Comparison of ENCODE assay signal across 8 mouse cellular contexts in the genomic region with DNA sequence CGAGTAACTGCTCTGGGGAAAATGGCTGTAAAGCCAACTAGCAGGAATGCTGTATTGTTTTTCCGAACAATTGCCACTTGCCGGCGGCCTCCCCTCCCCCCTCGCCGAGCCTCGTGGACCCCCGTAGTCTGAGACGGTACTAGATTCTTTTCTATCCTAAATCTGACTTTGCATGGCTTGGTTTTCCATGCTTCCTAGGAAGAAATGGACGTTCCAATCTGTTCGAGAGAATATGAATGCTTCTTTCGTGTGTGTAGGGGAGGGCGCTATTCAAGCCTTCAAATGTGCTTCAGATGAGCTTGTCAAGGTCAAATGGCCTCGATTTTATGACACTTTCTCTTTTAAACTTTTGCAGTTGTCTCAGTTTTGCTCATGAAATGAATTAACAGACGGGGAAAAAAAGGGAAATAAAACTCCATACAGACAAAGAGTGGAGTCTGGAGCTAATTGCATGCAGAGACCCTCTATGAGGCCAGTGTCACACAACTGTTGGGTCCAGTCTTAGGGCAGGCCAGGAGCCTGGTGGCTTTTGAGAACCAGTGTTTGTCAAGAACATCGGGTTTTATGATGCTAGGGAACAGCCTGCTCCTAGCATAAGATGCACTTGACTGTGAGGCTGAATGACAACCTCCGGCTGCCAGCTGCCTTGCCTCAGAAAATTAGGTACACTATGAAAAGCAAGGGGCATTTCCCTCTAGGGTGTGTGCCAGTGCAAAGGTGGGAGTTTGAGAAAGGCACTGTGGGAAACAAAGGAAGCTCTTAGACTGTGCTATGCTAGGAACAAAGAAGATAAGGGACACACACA. TPM values are rescaled to one million over a fixed set of nuclear protein-coding genes. Genes with fewer than 3 reads are reported as not detected.
DNase-seq lines count a peak whose midpoint lies in the region; ATAC-seq and TF ChIP-seq lines count a peak whose summit lies in the region.

No protein-coding gene starts in this region.

- H3K4me3 ChIP-seq in G1E (ENCODE audit: low read depth, low read length) = peak overlapping the region; percentile 99
- peak overlapping the region; percentile 88 for H3K4me3 ChIP-seq in embryonic facial prominence, embryonic 13.5 days
- peak overlapping the region; percentile 93 for H3K4me3 ChIP-seq in liver, embryonic 15.5 days (replicated peaks)

- H3K9ac ChIP-seq in embryonic facial prominence, embryonic 13.5 days = peak overlapping the region; percentile 100
- peak overlapping the region; percentile 98 for H3K9ac ChIP-seq in liver, embryonic 15.5 days

- H3K27ac ChIP-seq in embryonic facial prominence, embryonic 13.5 days = peak overlapping the region; percentile 99
- peak overlapping the region; percentile 95 for H3K27ac ChIP-seq in liver, embryonic 15.5 days (replicated peaks)

- ATAC-seq in G1E (ENCODE audit: extremely low read depth, insufficient number of reproducible peaks, low FRiP score, poor library complexity, severe bottlenecking) = no peak
- ATAC-seq in embryonic facial prominence, embryonic 13.5 days (ENCODE audit: insufficient number of reproducible peaks, insufficient read depth, low FRiP score, low TSS enrichment, low read depth) = no peak
- peak; percentile 5 for ATAC-seq in inflammation-experienced regulatory T-cells, adult 6 months
- no peak for ATAC-seq in liver, embryonic 15.5 days (ENCODE audit: insufficient read depth)
- no peak for ATAC-seq in megakaryocyte progenitor cell, adult 5-6 weeks (replicated peaks; ENCODE audit: poor library complexity)

- peak; percentile 49 for DNase-seq in kidney, adult 18-20 months
- DNase-seq in kidney, adult 11 months = no peak
- DNase-seq in G1E (ENCODE audit: low spot score) = no peak
- peak; percentile 27 for DNase-seq in telencephalon, adult 2 months (ENCODE audit: low read depth, low spot score)

- peaks cover 35% of the 10 kb centered on the region for H3K4me1 ChIP-seq in G1E (ENCODE audit: insufficient read depth, low read depth, low read length)
- peaks cover 34% of the 10 kb centered on the region for H3K4me1 ChIP-seq in embryonic facial prominence, embryonic 13.5 days
- peaks cover 33% of the 10 kb centered on the region for H3K4me1 ChIP-seq in liver, embryonic 15.5 days (replicated peaks)

- peak overlapping the region; percentile 83 for H3K4me2 ChIP-seq in embryonic facial prominence, embryonic 13.5 days
- peak overlapping the region; percentile 78 for H3K4me2 ChIP-seq in liver, embryonic 15.5 days

- 9% methylated on average over 17 of the region's 17 CpGs for WGBS in embryonic facial prominence, embryonic 13.5 days
- WGBS in liver, embryonic 15.5 days (ENCODE audit: insufficient replicate concordance) = 6% methylated on average over 17 of the region's 17 CpGs

- peaks cover 32% of the 10 kb centered on the region for H3K36me3 ChIP-seq in G1E (replicated peaks)
- peaks cover 16% of the 10 kb centered on the region for H3K36me3 ChIP-seq in embryonic facial prominence, embryonic 13.5 days
- peaks cover 26% of the 10 kb centered on the region for H3K36me3 ChIP-seq in liver, embryonic 15.5 days (replicated peaks)

- peaks cover 5% of the 10 kb centered on the region; the same call in 1 of the 2 replicates for H3K27me3 ChIP-seq in G1E (ENCODE audit: insufficient read depth, low read length)
- no peaks in the 10 kb centered on the region for H3K27me3 ChIP-seq in embryonic facial prominence, embryonic 13.5 days
- no peaks in the 10 kb centered on the region for H3K27me3 ChIP-seq in liver, embryonic 15.5 days

- TF ChIP-seq CTCF in G1E (IDR thresholded peaks at IDR 0.05; ENCODE audit: low read depth, low read length) = no peak

- H3K9me3 ChIP-seq in G1E (replicated peaks) = no peaks in the 10 kb centered on the region
- no peaks in the 10 kb centered on the region for H3K9me3 ChIP-seq in embryonic facial prominence, embryonic 13.5 days
- H3K9me3 ChIP-seq in liver, embryonic 15.5 days (replicated peaks) = no peaks in the 10 kb centered on the region

RNA-seq across cellular contexts. Expression of gene Mat2a, which starts 1.0 kb away (rescaled TPM):
- total RNA-seq in G1E (2014; fragmentation: Nextera tagmentation) (355 and 414 TPM in 2 replicates), G1E (2017) (275 and 294 TPM in 2 replicates)
- polyA plus RNA-seq in G1E (2012) = 24.9 and 34.2 TPM in 2 replicates
- 361 and 377 TPM in 2 replicates for polyA plus RNA-seq in embryonic facial prominence, embryonic 13.5 days (2015; fragmentation: Nextera tagmentation; extraction: Ambion mirVana)
- 100 to 1,000 TPM; 217 to 228 (median 219) TPM for polyA plus RNA-seq in inflammation-experienced regulatory T-cells, adult 6 months (2017; shearing (Covaris generic))
- 136 and 143 TPM in 2 replicates for polyA plus RNA-seq in liver, embryonic 15.5 days (2015; fragmentation: Nextera tagmentation; extraction: Ambion mirVana)
- total RNA-seq in megakaryocyte progenitor cell, adult 5-6 weeks (2015) = 342 and 403 TPM in 2 replicates
- total RNA-seq in megakaryocyte progenitor cell, adult 5-6 weeks (2017) = 192 and 230 TPM in 2 replicates

RNA-seq across cellular contexts. Expression of gene Ggcx, which starts 26.3 kb away (rescaled TPM):
- 25.9 and 27.8 TPM in 2 replicates for total RNA-seq in G1E (2014; fragmentation: Nextera tagmentation)
- 9.2 and 12.4 TPM in 2 replicates for total RNA-seq in G1E (2017)
- 6.5 and 6.7 TPM in 2 replicates for polyA plus RNA-seq in G1E (2012)
- 39.1 and 41.5 TPM in 2 replicates for polyA plus RNA-seq in embryonic facial prominence, embryonic 13.5 days (2015; fragmentation: Nextera tagmentation; extraction: Ambion mirVana)
- polyA plus RNA-seq in inflammation-experienced regulatory T-cells, adult 6 months (2017; shearing (Covaris generic)) = 1 to 10 TPM; 5.6 to 6.5 (median 5.9) TPM
- 27.5 and 29.8 TPM in 2 replicates for polyA plus RNA-seq in liver, embryonic 15.5 days (2015; fragmentation: Nextera tagmentation; extraction: Ambion mirVana)
- total RNA-seq in megakaryocyte progenitor cell, adult 5-6 weeks (2015) = 11.2 and 11.6 TPM in 2 replicates
- 6.7 and 8.5 TPM in 2 replicates for total RNA-seq in megakaryocyte progenitor cell, adult 5-6 weeks (2017)

RNA-seq across cellular contexts. Expression of gene Vamp8, which starts 49.9 kb away (rescaled TPM):
- 58.1 and 72.6 TPM in 2 replicates for total RNA-seq in G1E (2014; fragmentation: Nextera tagmentation)
- total RNA-seq in G1E (2017) = 516 and 572 TPM in 2 replicates
- polyA plus RNA-seq in G1E (2012) = 147 and 261 TPM in 2 replicates
- 130 and 135 TPM in 2 replicates for polyA plus RNA-seq in embryonic facial prominence, embryonic 13.5 days (2015; fragmentation: Nextera tagmentation; extraction: Ambion mirVana)
- 100 to 1,000 TPM; 338 to 440 (median 338) TPM for polyA plus RNA-seq in inflammation-experienced regulatory T-cells, adult 6 months (2017; shearing (Covaris generic))
- 239 and 242 TPM in 2 replicates for polyA plus RNA-seq in liver, embryonic 15.5 days (2015; fragmentation: Nextera tagmentation; extraction: Ambion mirVana)
- 240 and 247 TPM in 2 replicates for total RNA-seq in megakaryocyte progenitor cell, adult 5-6 weeks (2015)
- 267 and 283 TPM in 2 replicates for total RNA-seq in megakaryocyte progenitor cell, adult 5-6 weeks (2017)

Comparison
In these comparisons a context has a peak if more than half of its experiments do, and no peak if none do; other contexts are left out.
1. DNase-seq: peak in kidney, adult 18-20 months (single experiment) and telencephalon, adult 2 months (single experiment); none in kidney, adult 11 months (single experiment) and G1E (single experiment).
2. Peak in every context shown above with its lines, with median percentiles within 50 percentile points of each other: H3K4me3 ChIP-seq.